Mouse (Mus musculus) embryonic stem cell, embryonic (primary cell): ENCODE measurements at regions not wholly inside any gene's neighbourhood (a gene's known extent, or its start where the extent isn't known, plus 50 kb on each side); places are given as distances from the start of the nearest gene placed in this dataset.

ENCODE experiments used
- CTCF ChIA-PET, 4 experiments: fragments of 300-600 bp in 2 of 4; fragments of 350-600 bp in 2 of 4; sonication (Branson Sonifier 250); formaldehyde crosslinking; loops; one replicate each; lab custom pipeline; 2022; ENCODE audit warnings: inconsistent platforms in 2 of 4; lab: Charles Lee
- POLR2A ChIA-PET, 4 experiments: fragments of 300-600 bp in 2 of 4; fragments of 350-600 bp in 2 of 4; sonication (Branson Sonifier 250); formaldehyde crosslinking; loops; one replicate each; lab custom pipeline; 2022; ENCODE audit warnings: antibody characterized with exemption in 4 of 4, inconsistent platforms in 1 of 4; lab: Charles Lee

DNA sequence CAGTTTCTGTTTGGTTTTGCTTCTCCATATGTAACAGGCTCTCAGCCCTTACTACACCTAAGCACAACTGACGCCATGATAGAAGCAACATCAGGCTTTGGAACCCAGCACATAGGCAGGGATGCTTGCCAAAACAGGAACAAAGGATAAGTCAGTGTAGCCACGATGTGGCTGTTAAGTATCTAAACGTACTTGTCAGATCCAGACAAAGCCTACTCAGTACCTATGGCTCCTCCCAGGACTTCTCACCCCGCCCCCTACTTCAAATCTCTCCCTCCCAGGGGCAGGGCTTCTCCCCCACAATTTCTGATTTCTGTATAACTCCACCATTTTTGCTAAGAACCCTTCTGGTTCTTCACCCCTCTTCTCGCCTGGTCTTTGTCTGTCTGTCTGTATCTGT, 93.4 kb upstream of the Fam174b start:
- ChIA-PET CTCF (interaction anchor here in 1 of 4 experiments (1.4 kb wide), 1 partner anchor 26 kb away, joined by 3 read pairs; no protein-coding TSS in a partner anchor), POLR2A (no interaction called here)

DNA sequence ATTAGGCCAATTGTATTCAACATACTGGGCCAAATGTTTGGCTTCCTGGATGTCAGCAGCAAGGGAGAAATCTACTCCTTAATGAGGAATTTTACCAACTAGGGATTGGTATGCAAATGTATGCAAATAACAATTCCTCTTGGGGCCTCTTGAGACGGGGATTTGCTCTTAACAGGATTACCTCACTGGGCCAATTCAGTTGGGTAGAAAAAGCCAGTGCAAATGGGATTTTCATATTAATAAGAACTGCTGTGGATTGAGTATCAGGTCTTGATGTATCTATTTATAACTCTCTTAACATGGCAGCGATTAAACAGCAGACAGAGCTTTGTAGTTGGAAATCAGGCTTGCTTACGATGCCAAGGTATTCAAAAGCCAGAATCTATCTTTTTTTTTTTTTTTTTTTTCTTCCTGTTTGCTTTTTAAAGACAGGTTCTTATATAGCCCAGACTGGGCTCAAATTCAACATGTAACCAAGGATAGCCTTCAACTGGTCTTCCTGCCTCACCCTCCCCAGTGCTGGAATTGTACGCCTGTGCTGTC, 95.7 kb upstream of the Fam174b start:
- ChIA-PET CTCF (interaction anchor here (0.6 to 2.1 kb wide), 6 partner anchors 9 to 662 kb away, joined by 3 to 7 read pairs (median 4); no protein-coding TSS in a partner anchor), POLR2A (interaction anchor here in 3 of 4 experiments (0.6 to 2.1 kb wide), 12 partner anchors 9 to 913 kb away, joined by 3 to 10 read pairs (median 3); no protein-coding TSS in a partner anchor)

DNA sequence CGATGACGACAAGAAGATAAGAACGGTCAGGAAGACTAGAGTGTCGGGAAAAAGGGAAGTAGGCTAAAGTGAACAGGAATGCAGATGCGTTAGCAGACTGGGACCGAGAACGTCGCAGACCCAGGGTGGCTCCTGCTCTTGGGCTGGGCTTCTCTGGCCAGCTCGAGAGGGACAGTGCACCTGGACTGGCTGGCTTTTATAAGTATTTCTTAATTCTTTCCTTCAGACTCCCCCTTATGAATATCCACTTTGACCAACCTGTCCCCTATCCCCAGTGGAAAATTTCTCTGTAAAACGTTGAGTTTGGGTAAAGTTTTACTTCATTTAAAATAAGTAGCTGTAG, 96.1 kb upstream of the Fam174b start:
- POLR2A ChIA-PET, result interaction anchor here in 3 of 4 experiments (0.6 to 2.1 kb wide), 20 partner anchors 8 to 912 kb away, joined by 3 to 10 read pairs (median 3); no protein-coding TSS in a partner anchor
- CTCF ChIA-PET, result interaction anchor here (0.6 to 2.1 kb wide), 5 partner anchors 12 to 662 kb away, joined by 4 to 10 read pairs (median 5); no protein-coding TSS in a partner anchor

DNA sequence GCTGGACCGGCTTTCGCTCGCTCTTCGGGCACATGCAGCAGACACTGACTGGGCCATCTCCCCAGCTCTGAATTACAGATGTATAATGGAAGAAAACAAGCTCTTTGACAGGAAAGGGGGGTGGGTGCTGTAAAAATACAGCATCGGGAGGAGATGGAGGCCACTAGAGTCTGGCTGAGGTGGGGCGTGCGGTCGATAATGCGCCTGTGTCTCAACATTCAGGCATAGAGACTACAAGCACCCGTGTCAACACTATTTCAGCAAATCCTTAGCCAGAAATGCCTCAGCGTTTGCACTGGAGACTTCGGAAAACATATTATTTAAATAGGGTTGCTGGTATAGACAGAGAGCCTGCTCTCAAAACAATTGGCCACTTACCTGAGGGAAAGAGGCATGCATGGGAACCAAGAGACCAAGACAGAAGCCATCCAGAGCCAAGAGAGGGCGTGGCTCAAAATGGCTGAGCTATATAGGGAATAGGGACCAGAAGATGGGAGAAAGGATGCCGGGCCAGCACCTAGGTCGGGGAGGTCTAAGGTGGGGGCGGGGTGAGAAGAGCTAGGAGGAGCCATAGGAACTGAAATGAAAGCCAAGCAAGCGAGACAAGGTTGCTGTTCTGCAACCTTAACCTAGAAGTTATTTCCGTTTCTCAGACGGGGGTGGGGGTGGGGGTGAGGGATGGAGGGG, 96.7 kb upstream of the Fam174b start:
- POLR2A ChIA-PET, result interaction anchor here (0.6 to 2.1 kb wide), 28 partner anchors 8 to 912 kb away, joined by 3 to 8 read pairs (median 3); no protein-coding TSS in a partner anchor
- CTCF ChIA-PET, result interaction anchor here in 3 of 4 experiments (0.6 to 2.1 kb wide), 4 partner anchors 12 to 712 kb away, joined by 3 to 10 read pairs (median 6); no protein-coding TSS in a partner anchor

DNA sequence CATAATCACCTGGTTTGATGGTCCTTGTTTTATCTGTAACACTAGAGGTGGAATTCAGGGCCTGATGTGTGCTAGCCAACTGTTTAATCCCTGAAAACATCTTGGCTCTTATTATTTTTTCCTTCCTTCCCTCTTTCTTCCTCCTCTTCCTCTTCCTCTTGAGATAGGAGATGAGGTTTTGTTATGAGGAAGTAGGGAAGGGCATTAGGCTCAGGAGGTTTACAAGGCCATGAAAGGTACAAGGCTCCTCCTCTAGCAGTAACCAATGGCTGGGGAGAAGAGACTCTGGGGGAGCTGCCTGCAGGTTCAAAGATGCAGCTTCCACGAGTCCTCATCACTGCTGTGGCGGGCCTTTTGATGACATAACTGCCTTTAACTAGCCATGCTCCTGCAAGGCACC, 98.6 kb upstream of the Chd2 start:
- ChIA-PET CTCF (interaction anchor here in 1 of 4 experiments (1.2 kb wide), 1 partner anchor 8 kb away, joined by 3 read pairs; no protein-coding TSS in a partner anchor), POLR2A (interaction anchor here in 1 of 4 experiments (1.5 kb wide), 1 partner anchor 21 kb away, joined by 5 read pairs; no protein-coding TSS in a partner anchor)

DNA sequence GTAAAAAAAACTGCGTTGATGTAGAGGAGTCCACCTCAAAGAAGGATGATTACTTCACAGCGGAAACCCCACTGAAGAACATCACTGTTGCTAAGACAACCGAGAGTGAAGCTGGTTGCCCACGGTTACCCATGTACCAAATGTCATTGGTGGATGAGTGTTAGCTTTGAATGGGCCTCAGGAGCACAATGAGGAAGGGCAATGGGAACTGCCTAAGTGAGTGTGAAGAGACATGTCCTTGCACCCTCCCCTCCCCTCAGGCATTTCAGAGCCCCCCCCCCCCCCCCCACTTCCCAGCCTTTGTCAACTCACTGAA, 96.1 kb upstream of the Chd2 start:
- ChIA-PET POLR2A (interaction anchor here in 1 of 4 experiments (1.0 to 1.3 kb wide), 3 partner anchors 31 to 81 kb away, joined by 3 to 4 read pairs (median 3); no protein-coding TSS in a partner anchor), CTCF (interaction anchor here in 2 of 4 experiments (0.6 to 1.9 kb wide), 3 partner anchors 9 to 228 kb away, joined by 3 to 7 read pairs (median 4); no protein-coding TSS in a partner anchor)

DNA sequence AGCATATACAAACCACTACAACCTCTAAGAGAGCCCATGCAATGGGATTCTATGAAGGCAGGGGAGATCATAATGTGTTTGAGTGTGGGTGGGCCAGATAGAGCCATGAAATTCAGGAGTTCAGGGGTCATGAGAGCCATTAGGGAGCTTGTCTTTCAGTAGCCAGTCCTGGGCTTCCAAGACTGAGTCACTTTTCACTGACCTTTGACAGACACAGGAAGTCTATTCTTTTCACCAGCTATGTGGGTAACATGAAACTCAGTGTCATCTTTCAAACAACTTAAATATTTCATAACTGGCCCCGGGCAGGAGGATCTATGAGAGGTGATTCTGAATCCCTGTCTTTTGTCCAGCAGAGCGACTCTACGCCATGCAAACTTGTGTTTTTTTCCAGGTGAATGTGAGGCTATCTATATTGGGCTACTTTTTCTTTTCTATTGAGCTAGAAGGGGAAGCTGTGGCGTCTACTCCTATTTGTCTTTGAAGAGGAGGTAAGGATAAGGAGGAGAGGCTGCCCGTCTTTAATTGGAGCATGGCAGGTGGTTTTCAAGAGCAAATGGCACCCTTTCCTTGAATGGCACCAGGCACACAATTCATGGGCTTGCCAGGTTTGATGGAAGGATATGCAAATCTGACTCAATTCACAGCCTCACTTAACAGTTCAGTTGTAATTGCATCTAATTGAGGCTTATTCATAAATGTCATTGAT, 95.6 kb upstream of the Chd2 start:
- POLR2A ChIA-PET, result interaction anchor here in 1 of 4 experiments (0.9 to 1.3 kb wide), 5 partner anchors 20 to 92 kb away, joined by 3 to 4 read pairs (median 3); no protein-coding TSS in a partner anchor
- CTCF ChIA-PET, result interaction anchor here in 2 of 4 experiments (0.8 to 1.9 kb wide), 3 partner anchors 9 to 11 kb away, joined by 3 to 7 read pairs (median 4); no protein-coding TSS in a partner anchor

DNA sequence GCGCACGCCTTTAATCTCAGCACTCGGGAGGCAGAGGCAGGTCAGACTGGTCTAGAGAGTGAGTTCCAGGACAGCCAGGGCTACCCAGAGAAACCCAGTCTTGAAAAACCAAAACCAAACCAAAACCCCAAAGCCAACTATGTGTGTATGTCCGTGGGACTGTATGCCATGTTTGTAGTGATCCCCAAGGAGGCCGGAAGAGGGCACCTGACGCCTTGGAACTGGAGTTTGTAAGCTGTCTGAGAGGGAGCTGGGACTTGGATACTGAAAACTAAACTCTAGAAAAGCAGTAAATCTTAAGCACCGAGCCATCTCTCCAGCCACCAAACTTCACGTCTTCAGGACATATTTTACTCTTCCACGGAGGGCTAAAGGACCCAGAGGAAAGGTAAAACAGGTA, 93.8 kb upstream of the Chd2 start:
- ChIA-PET POLR2A (interaction anchor here in 2 of 4 experiments (0.6 to 1.2 kb wide), 3 partner anchors 9 to 241 kb away, joined by 3 read pairs; no protein-coding TSS in a partner anchor), CTCF (interaction anchor here in 3 of 4 experiments (0.6 to 1.0 kb wide), 6 partner anchors 10 to 757 kb away, joined by 3 to 5 read pairs (median 3); no protein-coding TSS in a partner anchor)

DNA sequence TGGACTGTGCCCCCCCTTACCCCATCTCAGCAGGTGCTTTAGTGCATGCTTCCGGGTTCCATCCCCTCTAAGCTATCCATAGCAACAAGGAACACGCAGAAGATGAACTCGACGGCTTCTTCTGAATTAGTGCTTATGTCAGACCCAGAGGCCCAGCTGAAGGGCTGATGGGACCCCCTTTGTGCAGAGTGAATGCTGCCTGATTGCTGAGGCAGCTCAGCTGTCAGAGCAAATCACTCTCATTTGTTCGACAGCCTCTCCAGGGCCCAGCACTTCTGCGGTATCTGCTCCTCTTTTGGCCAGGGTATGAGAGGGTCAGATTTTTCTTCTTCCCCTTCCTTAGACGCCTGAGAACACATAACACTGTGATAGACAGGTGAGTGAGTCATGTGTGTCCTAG, 89.2 kb upstream of the Chd2 start:
- ChIA-PET CTCF (interaction anchor here in 3 of 4 experiments (0.8 to 1.8 kb wide), 4 partner anchors 10 to 230 kb away, joined by 3 to 8 read pairs (median 5); no protein-coding TSS in a partner anchor), POLR2A (interaction anchor here in 3 of 4 experiments (0.6 to 8.2 kb wide), 16 partner anchors 9 to 162 kb away, joined by 3 to 47 read pairs (median 4); no protein-coding TSS in a partner anchor)

DNA sequence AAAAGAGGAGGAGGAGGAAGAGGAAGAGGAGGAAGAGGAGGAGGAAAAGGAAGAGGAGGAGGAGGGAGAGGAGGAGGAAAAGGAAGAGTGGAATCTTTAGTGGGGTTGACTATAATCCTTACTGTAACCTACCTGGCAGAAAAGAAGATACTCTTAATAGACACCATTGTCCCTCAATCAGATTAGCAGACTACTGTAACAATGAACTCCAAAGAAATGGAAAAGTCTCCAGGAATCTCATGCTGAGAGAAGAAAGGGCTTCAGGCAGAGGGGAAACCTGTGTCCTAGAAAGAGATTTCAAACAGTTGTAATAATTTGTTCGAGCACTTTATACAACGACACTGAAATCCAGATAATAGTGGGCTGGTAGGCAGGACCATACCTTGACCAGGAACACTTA, 87.6 kb upstream of the Chd2 start:
- ChIA-PET POLR2A (interaction anchor here (1.0 to 8.2 kb wide), 10 partner anchors 10 to 108 kb away, joined by 5 to 47 read pairs (median 11); no protein-coding TSS in a partner anchor), CTCF (no interaction called here)

DNA sequence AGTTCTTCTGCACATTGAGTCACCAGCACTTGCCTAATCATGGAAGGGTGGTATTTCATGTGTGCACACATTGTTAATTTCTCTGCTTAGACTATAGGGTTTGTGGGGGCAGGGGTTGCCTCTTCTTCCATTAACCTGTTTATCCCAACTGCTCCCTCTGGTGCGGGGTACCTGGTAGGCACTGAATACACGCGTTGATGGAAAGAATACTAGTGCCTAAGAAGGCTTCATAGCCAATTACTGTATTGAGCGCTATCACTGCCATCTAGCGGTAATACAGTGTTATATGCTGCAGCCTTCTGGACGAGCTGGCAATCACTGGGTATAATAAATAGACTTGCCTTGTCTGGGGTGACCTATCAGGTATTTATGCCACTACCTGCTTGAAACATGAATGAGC, 86.4 kb upstream of the Chd2 start:
- POLR2A ChIA-PET, result interaction anchor here (0.5 to 8.2 kb wide), 39 partner anchors 8 to 212 kb away, joined by 3 to 47 read pairs (median 5); partner anchors contain the start of gene Chd2 (in 2 of the 4)
- CTCF ChIA-PET, result interaction anchor here (0.5 to 1.9 kb wide), 29 partner anchors 8 to 306 kb away, joined by 3 to 15 read pairs (median 4); no protein-coding TSS in a partner anchor

DNA sequence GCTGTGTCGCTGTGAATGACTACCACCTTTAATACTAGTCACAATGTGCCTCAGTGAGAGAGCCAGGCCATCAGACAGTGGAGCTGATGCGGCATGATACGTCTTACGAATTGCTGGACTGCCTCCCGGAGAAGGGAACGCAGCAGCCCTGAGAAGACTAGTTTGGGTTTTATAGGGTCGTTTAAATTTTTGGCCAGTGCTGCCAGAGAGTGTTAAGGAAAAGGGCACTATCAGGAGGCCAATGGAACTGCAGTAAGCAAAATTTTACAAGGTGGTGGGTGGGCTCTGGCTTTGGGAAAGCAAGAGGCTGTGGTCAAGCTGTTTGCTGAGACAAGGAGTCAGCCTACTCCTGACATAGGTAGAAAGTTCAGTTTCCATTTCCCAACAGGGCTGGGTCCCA, 84.7 kb upstream of the Chd2 start:
- ChIA-PET POLR2A (interaction anchor here (0.7 to 8.2 kb wide), 22 partner anchors 9 to 155 kb away, joined by 3 to 47 read pairs (median 6); partner anchors contain the start of gene Chd2 (in 2 of the 4)), CTCF (interaction anchor here in 2 of 4 experiments (0.5 to 1.5 kb wide), 5 partner anchors 9 to 119 kb away, joined by 3 to 8 read pairs (median 4); no protein-coding TSS in a partner anchor)

DNA sequence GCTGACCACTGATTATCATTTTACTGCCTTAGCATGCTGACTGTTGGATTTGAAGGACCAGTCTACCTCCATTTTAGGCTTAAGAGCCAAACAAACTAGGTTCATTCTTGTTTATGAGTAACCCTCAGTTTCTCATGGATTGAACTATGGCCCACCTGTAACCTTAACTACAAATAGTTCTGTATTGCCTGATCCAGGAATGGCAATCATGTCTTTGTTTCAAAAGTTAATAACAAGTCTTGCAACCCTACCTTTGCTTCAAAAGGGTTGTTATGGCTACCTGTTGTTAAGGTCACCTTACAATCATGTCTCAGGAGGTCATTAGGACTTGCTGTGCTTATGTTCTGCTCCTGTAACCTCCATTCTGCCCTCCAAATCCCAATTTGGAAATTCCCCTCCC, 84.0 kb upstream of the Chd2 start:
- ChIA-PET CTCF (interaction anchor here in 2 of 4 experiments (0.8 to 1.2 kb wide), 3 partner anchors 9 to 101 kb away, joined by 3 to 5 read pairs (median 4); no protein-coding TSS in a partner anchor), POLR2A (interaction anchor here (0.6 to 8.2 kb wide), 16 partner anchors 8 to 102 kb away, joined by 3 to 47 read pairs (median 6); partner anchors contain the start of gene Chd2 (in 2 of the 4))

DNA sequence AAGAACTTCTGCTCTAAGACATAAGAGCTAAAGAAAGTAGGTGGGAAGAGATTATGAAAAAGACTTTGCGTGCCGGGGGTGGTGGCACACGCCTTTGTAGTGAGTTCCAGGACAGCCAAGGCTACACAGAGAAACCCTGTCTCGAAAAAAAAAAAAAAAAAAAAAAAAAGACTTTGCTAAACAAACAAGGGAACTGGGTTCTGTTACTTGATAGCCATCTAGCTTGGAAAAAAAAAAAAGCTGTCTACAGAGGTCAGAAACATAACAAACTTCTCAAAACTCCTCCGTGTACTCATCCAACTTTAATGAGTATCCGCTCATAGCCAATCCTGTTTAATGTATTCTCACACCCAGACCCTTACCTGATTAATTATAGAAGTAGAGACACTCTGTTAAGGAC, 83.4 kb upstream of the Chd2 start:
- CTCF ChIA-PET, result interaction anchor here in 1 of 4 experiments (1.0 kb wide), 1 partner anchor 106 kb away, joined by 3 read pairs; no protein-coding TSS in a partner anchor
- POLR2A ChIA-PET, result interaction anchor here in 3 of 4 experiments (0.8 to 8.2 kb wide), 9 partner anchors 8 to 100 kb away, joined by 3 to 47 read pairs (median 4); partner anchors contain the start of gene Chd2 (in 1 of the 3)

DNA sequence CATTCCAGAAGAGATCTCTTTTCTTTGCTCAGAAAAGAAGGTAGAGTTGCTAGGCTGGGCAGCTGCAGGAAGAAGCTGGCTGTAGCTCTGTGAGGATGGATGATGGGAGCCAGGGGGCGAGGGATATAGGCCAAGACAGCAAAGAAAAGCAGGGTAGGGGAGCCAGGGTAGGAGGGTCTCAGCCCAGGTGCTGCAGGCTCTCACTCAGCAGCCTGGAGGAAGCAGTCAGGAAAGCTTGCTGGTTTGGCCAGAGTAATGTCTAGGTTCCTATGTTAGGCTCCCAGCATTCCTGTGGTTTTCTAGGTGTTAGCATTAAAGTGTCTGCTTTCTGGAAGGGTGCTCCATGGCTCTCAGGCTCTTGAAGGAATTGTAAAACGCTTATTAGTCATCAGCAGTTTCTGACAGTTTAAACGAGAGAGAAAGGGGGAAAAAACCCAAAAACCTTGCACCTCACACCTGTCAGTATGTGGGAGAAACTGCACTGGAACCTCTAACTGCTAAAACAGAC, 82.5 kb upstream of the Chd2 start:
- ChIA-PET POLR2A (interaction anchor here in 3 of 4 experiments (0.7 to 8.2 kb wide), 16 partner anchors 7 to 200 kb away, joined by 3 to 47 read pairs (median 4); partner anchors contain the start of gene Chd2 (in 1 of the 3)), CTCF (interaction anchor here in 3 of 4 experiments (0.5 to 1.0 kb wide), 6 partner anchors 24 to 202 kb away, joined by 3 to 14 read pairs (median 3); no protein-coding TSS in a partner anchor)

DNA sequence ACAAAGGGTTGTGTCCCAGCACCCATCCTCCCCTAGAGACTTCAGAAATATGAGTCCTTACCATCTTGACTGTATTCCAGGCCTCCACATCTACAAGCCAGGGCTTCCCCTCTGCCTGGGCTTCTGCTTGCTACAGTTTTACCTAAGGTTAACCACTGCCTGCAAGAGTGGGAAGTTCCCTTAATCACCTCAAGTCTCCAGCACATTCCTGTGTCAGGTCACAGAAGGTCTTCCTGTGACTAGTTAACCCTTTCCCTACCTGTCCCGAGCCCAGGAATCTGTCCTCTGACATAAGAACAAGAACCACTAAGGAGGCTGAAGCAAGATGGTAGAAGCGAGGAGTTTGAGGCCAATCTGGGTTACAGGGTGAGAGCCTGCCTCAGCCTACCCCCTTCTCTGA, 80.8 kb upstream of the Chd2 start:
- ChIA-PET POLR2A (interaction anchor here in 3 of 4 experiments (0.6 to 11.7 kb wide), 10 partner anchors 8 to 223 kb away, joined by 3 to 266 read pairs (median 42); partner anchors contain the start of gene Chd2 (in 2 of the 3)), CTCF (interaction anchor here in 1 of 4 experiments (1.0 kb wide), 1 partner anchor 98 kb away, joined by 3 read pairs; no protein-coding TSS in a partner anchor)
